Mouse (Mus musculus) forebrain, embryonic 14.5 days (tissue): Measurements from ENCODE around the gene Degs2. TPM values are rescaled to one million over a fixed set of nuclear protein-coding genes. Genes with fewer than 3 reads are reported as not detected.

ENCODE experiments used
- ATAC-seq: fragments of 200-750 bp; cut with Nextera tagmentation; 2 replicates; pipeline ENCODE4 v1.8.0; 2017; ENCODE audit warnings: mild to moderate bottlenecking, moderate library complexity
- DNase-seq: peaks from one replicate; pipeline ENCODE4 v3.0.0-alpha.2; 2015; ENCODE audit warnings: low spot score
- H3K27ac ChIP-seq: fragments of 300-500 bp; sonication (generic); 2 replicates; pipeline ENCODE4 v1.5.1; 2014; ENCODE audit warnings: low read depth, mild to moderate bottlenecking, control low read depth, low read length, moderate library complexity
- H3K27me3 ChIP-seq: fragments of 300-500 bp; sonication (generic); replicated peaks from 2 replicates; pipeline ENCODE4 v1.6.1; 2014; ENCODE audit warnings: low read length, control low read depth, mixed read lengths; ENCODE audit not compliant: control insufficient read depth, insufficient read depth
- H3K36me3 ChIP-seq: fragments of 300-500 bp; sonication (generic); 2 replicates; pipeline ENCODE4 v1.6.1; 2014; ENCODE audit warnings: low read length, control low read depth; ENCODE audit not compliant: control insufficient read depth, insufficient read depth
- H3K4me1 ChIP-seq: fragments of 300-500 bp; sonication (generic); 2 replicates; pipeline ENCODE4 v1.6.1; 2014; ENCODE audit warnings: antibody characterized with exemption, low read length, control low read depth; ENCODE audit not compliant: control insufficient read depth, insufficient read depth
- H3K4me2 ChIP-seq: fragments of 300-500 bp; sonication (generic); 2 replicates; pipeline ENCODE4 v1.6.1; 2014; ENCODE audit warnings: mild to moderate bottlenecking, control low read depth, low read length
- H3K4me3 ChIP-seq: fragments of 300-500 bp; sonication (generic); 2 replicates; pipeline ENCODE4 v1.5.1; 2014; ENCODE audit warnings: low read depth, low read length, control low read depth
- H3K9ac ChIP-seq: fragments of 300-500 bp; sonication (generic); 2 replicates; pipeline ENCODE4 v1.6.1; 2014; ENCODE audit warnings: mild to moderate bottlenecking, low read length, control low read depth, moderate library complexity
- H3K9me3 ChIP-seq: fragments of 300-500 bp; sonication (generic); replicated peaks from 2 replicates; pipeline ENCODE4 v1.6.1; 2016; ENCODE audit warnings: low read length, control low read depth, mixed read lengths; ENCODE audit not compliant: control insufficient read depth
- WGBS: fragments of 180-500 bp; shearing (Covaris S2); extraction: QIAGEN DNeasy Blood & Tissue Kit; methylation state at CpG from one replicate; pipeline ENCODE4 v1.1.7; 2014; 5-methylcytosine and 5-hydroxymethylcytosine counted together
- polyA plus RNA-seq: library from polyadenylated mRNA; unstranded; fragments of >200 nt; fragmentation: Nextera tagmentation; extraction: Ambion mirVana; gene quantifications from 2 replicates; pipeline ENCODE4 v1.2.1, GENCODE M21; 2014

Degs2 gene
- polyA plus RNA-seq, 1 experiment from 2014 or later = 1.1 TPM

GRCm38 (mm10) chr12:108693592-108693991 is 8.5 kb downstream of the Degs2 start:
- DNase-seq = no peak
- no peak overlapping the region for H3K27ac ChIP-seq
- H3K36me3 ChIP-seq = peaks cover 13% of the 10 kb centered on the region
- no peak; the same call in 1 of the 2 replicates for ATAC-seq
- no peak overlapping the region for H3K4me2 ChIP-seq
- 79% methylated on average over 2 of the region's 2 CpGs for WGBS
- no peaks in the 10 kb centered on the region for H3K9me3 ChIP-seq
- H3K9ac ChIP-seq = no peak overlapping the region
- no peaks in the 10 kb centered on the region for H3K4me1 ChIP-seq
- no peak overlapping the region for H3K4me3 ChIP-seq
- H3K27me3 ChIP-seq = no peaks in the 10 kb centered on the region

- Histone ChIP-seq H3K36me3 (peaks cover 43% of the 10 kb centered on the region), H3K27me3 (no peaks in the 10 kb centered on the region), H3K27ac (no peak overlapping the region), H3K9ac (no peak overlapping the region), H3K4me2 (no peak overlapping the region), H3K4me3 (no peak overlapping the region), H3K9me3 (no peaks in the 10 kb centered on the region), H3K4me1 (no peaks in the 10 kb centered on the region)
- DNase-seq = no peak
- no peak for ATAC-seq
- WGBS = 83% methylated on average over 9 of the region's 9 CpGs
Observed at GRCm38 (mm10) chr12:108690529-108690928, 11.6 kb downstream of the Degs2 start.

- no peak for ATAC-seq
- 94% methylated on average over 9 of the region's 9 CpGs for WGBS
- H3K4me3 ChIP-seq = no peak overlapping the region
- H3K27ac ChIP-seq = no peak overlapping the region
- H3K4me2 ChIP-seq = no peak overlapping the region
- DNase-seq = no peak
- H3K9me3 ChIP-seq = no peaks in the 10 kb centered on the region
- peaks cover 55% of the 10 kb centered on the region for H3K36me3 ChIP-seq
- H3K4me1 ChIP-seq = no peaks in the 10 kb centered on the region
- no peak overlapping the region for H3K9ac ChIP-seq
- no peaks in the 10 kb centered on the region for H3K27me3 ChIP-seq
Observed at GRCm38 (mm10) chr12:108689167-108689566, 12.9 kb downstream of the Degs2 start.

- ATAC-seq (no peak), DNase-seq (no peak)
- H3K4me2 ChIP-seq = no peak overlapping the region
- H3K27me3 ChIP-seq = no peaks in the 10 kb centered on the region
- no peaks in the 10 kb centered on the region for H3K4me1 ChIP-seq
- peaks cover 77% of the 10 kb centered on the region for H3K36me3 ChIP-seq
- H3K27ac ChIP-seq = no peak overlapping the region
- no peaks in the 10 kb centered on the region for H3K9me3 ChIP-seq
- whole genome bisulfite sequencing = 74% methylated on average over 6 of the region's 6 CpGs
- no peak overlapping the region for H3K4me3 ChIP-seq
- H3K9ac ChIP-seq = no peak overlapping the region
Observed at GRCm38 (mm10) chr12:108686926-108687325, 15.2 kb downstream of the Degs2 start.

- DNase-seq = no peak
- Histone ChIP-seq H3K4me2 (no peak overlapping the region), H3K27ac (no peak overlapping the region), H3K4me1 (no peaks in the 10 kb centered on the region), H3K4me3 (no peak overlapping the region), H3K9me3 (no peaks in the 10 kb centered on the region), H3K36me3 (peaks cover 82% of the 10 kb centered on the region), H3K27me3 (no peaks in the 10 kb centered on the region), H3K9ac (no peak overlapping the region)
- ATAC-seq = no peak
- 87% methylated on average over 6 of the region's 6 CpGs for WGBS
Observed at GRCm38 (mm10) chr12:108686463-108686862, 15.7 kb downstream of the Degs2 start.

- Histone ChIP-seq H3K4me1 (no peaks in the 10 kb centered on the region), H3K27me3 (no peaks in the 10 kb centered on the region), H3K9ac (no peak overlapping the region), H3K9me3 (no peaks in the 10 kb centered on the region), H3K4me2 (no peak overlapping the region), H3K36me3 (peaks cover 92% of the 10 kb centered on the region), H3K4me3 (no peak overlapping the region), H3K27ac (no peak overlapping the region)
- WGBS = 90% methylated on average over 13 of the region's 13 CpGs
- ATAC-seq (no peak), DNase-seq (no peak)
Observed at GRCm38 (mm10) chr12:108682240-108683023, 19.7 kb downstream of the Degs2 start.

GRCm38 (mm10) chr12:108680861-108681260 is 21.3 kb downstream of the Degs2 start:
- Histone ChIP-seq H3K9ac (no peak overlapping the region), H3K4me1 (no peaks in the 10 kb centered on the region), H3K4me2 (no peak overlapping the region), H3K27me3 (no peaks in the 10 kb centered on the region), H3K9me3 (no peaks in the 10 kb centered on the region), H3K36me3 (peaks cover 92% of the 10 kb centered on the region), H3K27ac (no peak overlapping the region), H3K4me3 (no peak overlapping the region)
- 94% methylated on average over 8 of the region's 8 CpGs for WGBS
- ATAC-seq (no peak), DNase-seq (no peak)

GRCm38 (mm10) chr12:108678366-108678765 is 23.7 kb downstream of the Degs2 start:
- 83% methylated on average over 4 of the region's 4 CpGs for WGBS
- ATAC-seq = no peak
- H3K36me3 ChIP-seq = peaks cover 90% of the 10 kb centered on the region

GRCm38 (mm10) chr12:108677116-108677515 is 25.0 kb downstream of the Degs2 start:
- H3K27ac ChIP-seq = no peak overlapping the region
- 91% methylated on average over 5 of the region's 5 CpGs for WGBS
- H3K9me3 ChIP-seq = no peaks in the 10 kb centered on the region
- H3K4me1 ChIP-seq = no peaks in the 10 kb centered on the region
- peaks cover 86% of the 10 kb centered on the region for H3K36me3 ChIP-seq
- H3K4me3 ChIP-seq = no peak overlapping the region
- ATAC-seq = no peak
- no peak overlapping the region for H3K9ac ChIP-seq
- DNase-seq = no peak
- no peak overlapping the region for H3K4me2 ChIP-seq
- no peaks in the 10 kb centered on the region for H3K27me3 ChIP-seq

More at GRCm38 (mm10) chr12:108678366-108678765, 23.7 kb downstream of the Degs2 start:
- H3K27ac ChIP-seq = no peak overlapping the region
- H3K9ac ChIP-seq = no peak overlapping the region
- no peak overlapping the region for H3K4me3 ChIP-seq
- no peak overlapping the region for H3K4me2 ChIP-seq
- H3K27me3 ChIP-seq = no peaks in the 10 kb centered on the region
- H3K4me1 ChIP-seq = no peaks in the 10 kb centered on the region
- H3K9me3 ChIP-seq = no peaks in the 10 kb centered on the region
- no peak for DNase-seq
